Mouse (Mus musculus): ENCODE measurements around the gene Galt.
"Not testable (repeated sequence)": the region's sequence is repeated elsewhere in the genome, so short reads cannot be mapped to it uniquely, and the experiment has no call there.

Galt gene

GRCm38 (mm10) chr4:41781271-41781670 is 26.2 kb downstream of the Galt start:
- DNase-seq: not testable (repeated sequence)

GRCm38 (mm10) chr4:41781748-41782485 is 26.9 kb downstream of the Galt start:
- not testable (repeated sequence) for DNase-seq

- DNase-seq: not testable (repeated sequence)
Measured at GRCm38 (mm10) chr4:41782711-41783110, 27.7 kb downstream of the Galt start.

- DNase-seq: not testable (repeated sequence)
Measured at GRCm38 (mm10) chr4:41783197-41783596, 28.2 kb downstream of the Galt start.
